Mouse (Mus musculus) hindbrain, embryonic 16.5 days (tissue): ENCODE data around the gene Cpa5. TPM values are rescaled to one million over a fixed set of nuclear protein-coding genes. Genes with fewer than 3 reads are reported as not detected.

ENCODE experiments used
- ATAC-seq: fragments of 200-750 bp; cut with Nextera tagmentation; 2 replicates; pipeline ENCODE4 v1.8.0; 2017; ENCODE audit warnings: moderate TSS enrichment, moderate library complexity
- H3K27ac ChIP-seq: fragments of 300-500 bp; sonication (generic); 2 replicates; pipeline ENCODE4 v1.5.1; 2014; ENCODE audit warnings: low read depth, mild to moderate bottlenecking, control low read depth, low read length, moderate library complexity
- H3K27me3 ChIP-seq: fragments of 300-500 bp; sonication (generic); replicated peaks from 2 replicates; pipeline ENCODE4 v1.6.1; 2014; ENCODE audit warnings: low read length; ENCODE audit not compliant: control insufficient read depth, insufficient read depth
- H3K36me3 ChIP-seq: fragments of 300-500 bp; sonication (generic); 2 replicates; pipeline ENCODE4 v1.6.1; 2014; ENCODE audit warnings: mild to moderate bottlenecking, low read length, moderate library complexity, mixed read lengths; ENCODE audit not compliant: control insufficient read depth, insufficient read depth
- H3K4me1 ChIP-seq: fragments of 300-500 bp; sonication (generic); 2 replicates; pipeline ENCODE4 v1.6.1; 2014; ENCODE audit warnings: low read depth, low read length; ENCODE audit not compliant: control insufficient read depth, insufficient read depth
- H3K4me2 ChIP-seq: fragments of 300-500 bp; sonication (generic); 2 replicates; pipeline ENCODE4 v1.6.1; 2014; ENCODE audit warnings: mild to moderate bottlenecking, low read length, control low read depth, moderate library complexity
- H3K4me3 ChIP-seq: fragments of 300-500 bp; sonication (generic); 2 replicates; pipeline ENCODE4 v1.5.1; 2014; ENCODE audit warnings: mild to moderate bottlenecking, low read length, control low read depth, moderate library complexity
- H3K9ac ChIP-seq: fragments of 300-500 bp; sonication (generic); 2 replicates; pipeline ENCODE4 v1.6.1; 2014; ENCODE audit warnings: low read depth, mild to moderate bottlenecking, control low read depth, low read length, moderate library complexity
- H3K9me3 ChIP-seq: fragments of 300-500 bp; sonication (generic); 2 replicates; pipeline ENCODE4 v1.6.1; 2014; ENCODE audit warnings: mild to moderate bottlenecking, low read length, moderate library complexity; ENCODE audit not compliant: control insufficient read depth
- WGBS: fragments of 180-500 bp; shearing (Covaris S2); extraction: QIAGEN DNeasy Blood & Tissue Kit; methylation state at CpG from one replicate; pipeline ENCODE4 v1.1.7; 2014; 5-methylcytosine and 5-hydroxymethylcytosine counted together
- polyA plus RNA-seq: library from polyadenylated mRNA; unstranded; fragments of >200 nt; fragmentation: Nextera tagmentation; extraction: Ambion mirVana; gene quantifications from 2 replicates; pipeline ENCODE4 v1.2.1, GENCODE M21; 2015

The Cpa5 gene
- polyA plus RNA-seq, 1 experiment from 2014 or later = 0.09 TPM

- H3K27me3 ChIP-seq = no peaks in the 10 kb centered on the region
- H3K9me3 ChIP-seq = no peaks in the 10 kb centered on the region
- H3K36me3 ChIP-seq = no peaks in the 10 kb centered on the region
- H3K4me3 ChIP-seq = no peak overlapping the region
- H3K27ac ChIP-seq = 0 out of 2 replicates have a peak overlapping the region, but pooled peaks have one; percentile 20
- H3K4me2 ChIP-seq = no peak overlapping the region
- 48% methylated on average over 11 of the region's 11 CpGs for WGBS
- H3K9ac ChIP-seq = no peak overlapping the region
- no peak for ATAC-seq
- H3K4me1 ChIP-seq = peaks cover 26% of the 10 kb centered on the region
Measured at GRCm38 (mm10) chr6:30649651-30650296, 39.0 kb downstream of the Cpa5 start.

DNA sequence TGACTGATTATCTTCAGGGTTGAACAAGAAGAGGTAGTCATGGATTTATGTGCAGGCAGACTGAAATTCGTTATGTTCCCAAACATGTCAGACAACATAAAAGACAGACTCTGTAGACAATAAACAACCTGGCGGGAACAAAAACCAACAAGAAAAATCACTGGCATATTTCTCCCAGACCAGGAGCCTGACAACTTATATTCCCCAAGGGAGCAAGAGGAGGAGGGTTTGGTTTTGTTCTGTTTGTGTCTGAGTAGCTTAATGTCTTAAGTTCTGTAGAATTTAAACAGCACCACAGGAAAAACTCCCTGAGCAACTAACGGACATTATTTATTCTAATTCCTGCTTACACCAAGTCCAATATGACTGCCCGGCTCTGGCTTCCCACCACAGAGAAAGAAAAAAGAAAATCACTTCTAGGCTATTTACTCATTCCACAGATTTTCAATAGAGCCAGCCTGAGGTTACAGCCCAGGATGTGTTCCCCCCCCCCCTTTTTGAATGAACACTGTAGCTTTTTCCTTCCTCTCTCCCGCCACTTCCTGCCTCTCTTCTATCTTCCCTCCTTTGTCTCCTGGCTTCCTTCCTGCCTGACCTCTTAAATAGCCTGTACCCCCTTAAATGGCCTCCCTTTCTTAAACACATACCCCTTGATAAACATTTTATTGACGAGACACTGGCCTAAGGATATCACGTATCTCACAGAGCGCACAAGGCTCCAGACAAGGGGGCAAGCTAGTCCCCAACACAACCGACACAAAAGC, 41.8 kb downstream of the Cpa5 start:
- WGBS = 54% methylated on average over 9 of the region's 9 CpGs
- peaks cover 37% of the 10 kb centered on the region for H3K4me1 ChIP-seq
- H3K27ac ChIP-seq = peak overlapping the region; percentile 66
- no peaks in the 10 kb centered on the region for H3K9me3 ChIP-seq
- no peak overlapping the region for H3K4me2 ChIP-seq
- no peaks in the 10 kb centered on the region for H3K27me3 ChIP-seq
- no peak for ATAC-seq
- no peak overlapping the region for H3K4me3 ChIP-seq
- H3K9ac ChIP-seq = no peak overlapping the region
- no peaks in the 10 kb centered on the region for H3K36me3 ChIP-seq

DNA sequence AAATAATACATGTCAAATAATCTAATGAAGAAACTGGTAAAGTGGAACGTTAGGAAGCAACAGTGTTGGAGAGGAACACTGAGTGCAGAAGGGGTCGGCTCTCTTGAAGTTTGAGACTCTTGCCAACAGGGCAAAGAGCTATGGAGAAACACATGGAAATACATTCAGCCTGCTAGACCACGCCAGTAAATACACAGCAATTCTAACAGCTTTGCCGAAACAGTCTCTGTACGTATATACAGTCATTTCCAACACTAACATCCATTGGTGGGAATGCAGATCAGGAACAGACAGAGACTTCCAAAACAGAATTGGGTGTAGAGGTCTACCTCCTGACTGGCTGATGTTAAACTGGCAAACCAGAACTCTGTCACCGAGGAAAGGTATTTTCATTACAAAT, 42.7 kb downstream of the Cpa5 start:
- peak overlapping the region; percentile 51 for H3K27ac ChIP-seq
- H3K4me2 ChIP-seq = no peak overlapping the region
- no peak overlapping the region for H3K4me3 ChIP-seq
- no peak for ATAC-seq
- WGBS = 66% methylated on average over 6 of the region's 6 CpGs
- H3K36me3 ChIP-seq = no peaks in the 10 kb centered on the region
- no peaks in the 10 kb centered on the region for H3K9me3 ChIP-seq
- H3K27me3 ChIP-seq = no peaks in the 10 kb centered on the region
- H3K9ac ChIP-seq = no peak overlapping the region
- H3K4me1 ChIP-seq = peaks cover 37% of the 10 kb centered on the region

DNA sequence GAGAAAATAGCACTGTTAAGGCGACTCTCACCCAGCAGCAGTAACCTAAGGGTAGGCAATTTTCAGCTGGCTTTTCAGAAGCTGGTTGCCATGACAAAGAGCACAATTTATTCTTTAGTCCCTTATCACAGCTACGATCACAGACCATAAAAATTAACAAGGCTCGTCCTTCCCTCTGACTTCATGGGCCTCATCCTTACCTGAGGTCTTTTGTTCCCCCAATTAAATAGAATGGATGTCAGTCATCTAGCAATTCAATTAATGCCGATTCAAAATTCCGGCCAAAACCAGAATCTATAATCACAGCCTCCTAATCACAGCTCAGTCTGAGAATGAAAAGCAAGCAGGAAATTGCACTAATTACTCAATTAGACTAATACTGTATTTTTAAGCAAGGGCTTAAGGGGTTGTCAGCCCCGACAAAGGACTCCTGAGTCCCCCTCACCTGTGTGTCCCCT, 43.6 kb downstream of the Cpa5 start:
- H3K4me3 ChIP-seq = no peak overlapping the region
- no peak overlapping the region for H3K4me2 ChIP-seq
- 16% methylated on average over 6 of the region's 6 CpGs for WGBS
- no peaks in the 10 kb centered on the region for H3K36me3 ChIP-seq
- H3K27ac ChIP-seq = peak overlapping the region; percentile 51
- no peak for ATAC-seq
- H3K4me1 ChIP-seq = peaks cover 35% of the 10 kb centered on the region
- no peaks in the 10 kb centered on the region for H3K27me3 ChIP-seq
- no peaks in the 10 kb centered on the region for H3K9me3 ChIP-seq
- no peak overlapping the region for H3K9ac ChIP-seq

- Histone ChIP-seq H3K9ac (0 out of 2 replicates have a peak overlapping the region, but pooled peaks have one; percentile 5), H3K9me3 (no peaks in the 10 kb centered on the region)
- WGBS = 70% methylated on average over 3 of the region's 3 CpGs
Measured at GRCm38 (mm10) chr6:30654932-30655331, 44.1 kb downstream of the Cpa5 start.

DNA sequence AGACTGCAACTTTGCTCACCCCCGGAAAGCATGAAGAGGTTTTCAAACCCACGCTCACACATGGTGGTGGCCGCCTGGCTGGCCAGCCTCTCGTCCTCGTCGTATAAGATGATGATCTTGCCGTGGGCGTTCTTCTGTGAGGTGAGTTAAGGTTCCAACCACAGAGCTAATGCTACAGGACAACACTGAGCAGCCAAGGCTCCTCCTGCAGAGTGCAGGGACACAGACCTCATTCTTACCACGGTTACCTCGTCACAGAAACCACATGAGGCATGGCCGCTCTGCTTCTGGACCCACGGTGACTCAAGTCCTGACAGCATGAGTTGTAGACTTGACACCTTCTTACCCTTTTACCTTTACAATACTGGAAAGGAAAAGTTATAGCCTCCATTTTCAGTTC, 46.5 kb downstream of the Cpa5 start:
- Histone ChIP-seq H3K4me3 (no peak overlapping the region), H3K9ac (no peak overlapping the region), H3K36me3 (no peaks in the 10 kb centered on the region), H3K4me2 (no peak overlapping the region), H3K27ac (no peak overlapping the region), H3K4me1 (peaks cover 28% of the 10 kb centered on the region), H3K27me3 (no peaks in the 10 kb centered on the region), H3K9me3 (no peaks in the 10 kb centered on the region)
- WGBS = 94% methylated on average over 12 of the region's 12 CpGs
- ATAC-seq = no peak

More at GRCm38 (mm10) chr6:30654932-30655331, 44.1 kb downstream of the Cpa5 start:
- no peaks in the 10 kb centered on the region for H3K36me3 ChIP-seq
- H3K4me2 ChIP-seq = no peak overlapping the region
- H3K27me3 ChIP-seq = no peaks in the 10 kb centered on the region
- no peak overlapping the region for H3K4me3 ChIP-seq
- H3K27ac ChIP-seq = peak overlapping the region; percentile 51
- H3K4me1 ChIP-seq = peaks cover 30% of the 10 kb centered on the region
- no peak for ATAC-seq

GRCm38 (mm10) chr6:30658619-30659018, 47.8 kb downstream of the Cpa5 start:
- no peak overlapping the region for H3K4me3 ChIP-seq
- no peak for ATAC-seq
- WGBS = 74% methylated on average over 9 of the region's 9 CpGs

DNA sequence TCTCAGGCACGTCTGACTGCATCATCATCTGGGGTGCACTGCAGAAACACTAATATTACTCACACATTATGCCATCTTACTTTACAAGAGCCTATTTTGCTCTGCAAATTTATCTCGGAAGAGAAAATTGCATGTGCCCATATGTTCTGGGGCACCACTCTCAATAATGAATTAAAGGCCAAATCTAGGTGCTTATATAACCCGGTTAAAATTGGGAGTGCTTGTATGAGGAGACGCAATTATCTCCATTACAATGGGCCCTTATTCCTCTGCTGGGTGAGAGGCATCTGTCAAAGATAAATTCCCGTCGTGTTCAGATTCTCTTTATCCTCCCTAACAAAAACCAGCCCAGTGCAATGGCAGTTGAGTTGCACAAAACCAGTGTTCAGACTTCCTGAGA, 54.0 kb downstream of the Cpa5 start:
- ATAC-seq = no peak
- H3K9ac ChIP-seq = no peak overlapping the region
- H3K4me3 ChIP-seq = no peak overlapping the region
- H3K27ac ChIP-seq = no peak overlapping the region
- no peaks in the 10 kb centered on the region for H3K9me3 ChIP-seq
- no peaks in the 10 kb centered on the region for H3K27me3 ChIP-seq
- WGBS = 33% methylated on average over 6 of the region's 6 CpGs
- H3K4me1 ChIP-seq = no peaks in the 10 kb centered on the region
- no peaks in the 10 kb centered on the region for H3K36me3 ChIP-seq
- H3K4me2 ChIP-seq = no peak overlapping the region

More at GRCm38 (mm10) chr6:30658619-30659018, 47.8 kb downstream of the Cpa5 start:
- H3K36me3 ChIP-seq = no peaks in the 10 kb centered on the region
- no peak overlapping the region for H3K9ac ChIP-seq
- no peaks in the 10 kb centered on the region for H3K27me3 ChIP-seq
- no peak overlapping the region for H3K27ac ChIP-seq
- H3K9me3 ChIP-seq = no peaks in the 10 kb centered on the region
- no peak overlapping the region for H3K4me2 ChIP-seq
- peaks cover 21% of the 10 kb centered on the region for H3K4me1 ChIP-seq

DNA sequence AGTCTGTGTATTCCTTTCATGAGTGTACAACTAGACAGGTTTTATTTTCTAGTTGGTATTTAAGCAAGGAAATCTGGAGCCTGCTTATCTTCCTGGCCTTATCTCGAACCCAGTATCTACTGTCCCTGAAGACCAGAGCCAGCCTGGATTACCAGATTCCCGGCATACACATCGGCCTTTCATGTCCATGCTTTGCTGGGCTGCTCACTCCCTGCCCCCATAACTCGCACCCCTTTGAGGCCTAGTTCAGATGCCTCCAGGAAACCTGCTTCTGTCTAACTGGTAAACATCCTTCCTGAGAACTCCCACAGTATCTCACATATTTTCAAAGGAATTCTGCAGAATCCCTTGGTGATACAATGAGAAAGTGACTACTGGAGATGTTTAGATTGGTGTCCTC, 54.5 kb downstream of the Cpa5 start:
- no peaks in the 10 kb centered on the region for H3K9me3 ChIP-seq
- no peak overlapping the region for H3K4me3 ChIP-seq
- H3K4me2 ChIP-seq = no peak overlapping the region
- no peaks in the 10 kb centered on the region for H3K4me1 ChIP-seq
- 57% methylated on average over 4 of the region's 4 CpGs for WGBS
- H3K27me3 ChIP-seq = no peaks in the 10 kb centered on the region
- no peak overlapping the region for H3K27ac ChIP-seq
- H3K9ac ChIP-seq = no peak overlapping the region
- H3K36me3 ChIP-seq = no peaks in the 10 kb centered on the region
- no peak for ATAC-seq
